In genomic region chr2:131209969-131210792, GRCm38 (mm10) we compare ENCODE assay signal across 8 mouse cellular contexts. TPM values are rescaled to one million over a fixed set of nuclear protein-coding genes. Genes with fewer than 3 reads are reported as not detected.
DNase-seq lines count a peak whose midpoint lies in the region; ATAC-seq lines count a peak whose summit lies in the region.

No protein-coding gene starts in this region.

- peak overlapping the region; percentile 80 for H3K9ac ChIP-seq in hindbrain, embryonic 16.5 days (ENCODE audit: low read depth, low read length)

- peak overlapping the region; percentile 75 for H3K4me2 ChIP-seq in hindbrain, embryonic 16.5 days (ENCODE audit: low read length)

- WGBS in hindbrain, embryonic 16.5 days = 2% methylated on average over 50 of the region's 50 CpGs

- peak; percentile 96 for DNase-seq in ZHBTc4 (ENCODE audit: low read depth, low spot score)
- DNase-seq in cerebellum, postnatal 4 days (ENCODE audit: low spot score in 2 of 2) = peak; percentile 88 to 91
- peak; percentile 96 for DNase-seq in gastrocnemius, adult 18-20 months (ENCODE audit: low spot score)
- DNase-seq in left cerebral cortex, adult 18-20 months (ENCODE audit: low spot score in 2 of 2) = peak; percentile 95 to 96
- peak; percentile 97 to 98 for DNase-seq in lung, postnatal 4 days
- peak; percentile 97 for DNase-seq in retina, postnatal 1 day
- peak; percentile 95 for DNase-seq in thymus, postnatal 4 days

- no peaks in the 10 kb centered on the region for H3K27me3 ChIP-seq in hindbrain, embryonic 16.5 days (replicated peaks; ENCODE audit: control insufficient read depth, insufficient read depth, low read length)

- peak overlapping the region; percentile 62 for H3K4me3 ChIP-seq in hindbrain, embryonic 16.5 days (ENCODE audit: low read length)

- ATAC-seq in hindbrain, embryonic 16.5 days = peak; percentile 98

- H3K36me3 ChIP-seq in hindbrain, embryonic 16.5 days (ENCODE audit: control insufficient read depth, insufficient read depth, low read length) = peaks cover 8% of the 10 kb centered on the region

- H3K9me3 ChIP-seq in hindbrain, embryonic 16.5 days (ENCODE audit: control insufficient read depth, low read length) = no peaks in the 10 kb centered on the region

- H3K27ac ChIP-seq in hindbrain, embryonic 16.5 days (ENCODE audit: low read depth, low read length) = peak overlapping the region; percentile 92

- H3K4me1 ChIP-seq in hindbrain, embryonic 16.5 days (ENCODE audit: control insufficient read depth, insufficient read depth, low read depth, low read length) = peaks cover 10% of the 10 kb centered on the region

RNA-seq across cellular contexts. Expression of gene Ap5s1, which starts 3.3 kb away (rescaled TPM):
- total RNA-seq in gastrocnemius, adult 18-20 months (2021) = 10 to 100 TPM; 15.8 to 20.2 TPM
- 35.2 and 36.1 TPM in 2 replicates for polyA plus RNA-seq in hindbrain, embryonic 16.5 days (2015; fragmentation: Nextera tagmentation; extraction: Ambion mirVana)
- 10 to 100 TPM; 23.1 to 25.1 TPM for total RNA-seq in left cerebral cortex, adult 18-20 months (2021)

RNA-seq across cellular contexts. Expression of gene Spef1, which starts 23.1 kb away (rescaled TPM):
- total RNA-seq in gastrocnemius, adult 18-20 months (2021) = 1 to 10 TPM in 1 of 2 experiments, under 1 TPM in 1; 0.84 to 1.4 TPM
- 8.0 and 9.8 TPM in 2 replicates for polyA plus RNA-seq in hindbrain, embryonic 16.5 days (2015; fragmentation: Nextera tagmentation; extraction: Ambion mirVana)
- total RNA-seq in left cerebral cortex, adult 18-20 months (2021) = 1 to 10 TPM; 7.6 to 9.2 TPM

RNA-seq across cellular contexts. Expression of gene Cdc25b, which starts 23.4 kb away (rescaled TPM):
- under 1 TPM; 0.78 to 0.95 TPM for total RNA-seq in gastrocnemius, adult 18-20 months (2021)
- 22.8 and 29.6 TPM in 2 replicates for polyA plus RNA-seq in hindbrain, embryonic 16.5 days (2015; fragmentation: Nextera tagmentation; extraction: Ambion mirVana)
- 10 to 100 TPM; 15.2 to 21.6 TPM for total RNA-seq in left cerebral cortex, adult 18-20 months (2021)

RNA-seq across cellular contexts. Expression of gene Mavs, which starts 23.7 kb away (rescaled TPM):
- 10 to 100 TPM; 41.4 to 43.7 TPM for total RNA-seq in gastrocnemius, adult 18-20 months (2021)
- 8.9 and 9.0 TPM in 2 replicates for polyA plus RNA-seq in hindbrain, embryonic 16.5 days (2015; fragmentation: Nextera tagmentation; extraction: Ambion mirVana)
- 1 to 10 TPM; 5.9 to 6.3 TPM for total RNA-seq in left cerebral cortex, adult 18-20 months (2021)

RNA-seq across cellular contexts. Expression of gene Cenpb, which starts 30.3 kb away (rescaled TPM):
- 10 to 100 TPM; 67.4 to 72.2 TPM for total RNA-seq in gastrocnemius, adult 18-20 months (2021)
- 11.1 and 11.3 TPM in 2 replicates for polyA plus RNA-seq in hindbrain, embryonic 16.5 days (2015; fragmentation: Nextera tagmentation; extraction: Ambion mirVana)
- total RNA-seq in left cerebral cortex, adult 18-20 months (2021) = 10 to 100 TPM; 64.2 to 64.3 TPM

Comparison
In these comparisons a context has a peak if more than half of its experiments do, and no peak if none do; other contexts are left out.
1. Peak in every context shown above with its lines: DNase-seq, ATAC-seq, H3K4me3 ChIP-seq and H3K27ac ChIP-seq.
2. RNA of gene Cdc25b, which starts 23.4 kb away (total RNA-seq): 15.2 to 21.6 TPM in left cerebral cortex, adult 18-20 months; 0.78 to 0.95 TPM in gastrocnemius, adult 18-20 months; every median in the first group is over 4 times any median in the second.